Mouse (Mus musculus) megakaryocyte, embryonic 14.5 days (primary cell): ENCODE results near the gene Baz1b. TPM values are rescaled to one million over a fixed set of nuclear protein-coding genes. Genes with fewer than 3 reads are reported as not detected.

ENCODE experiments used
- H3K27me3 ChIP-seq: replicated peaks from 2 replicates; pipeline ENCODE3; 2012; ENCODE audit warnings: inconsistent platforms
- H3K36me3 ChIP-seq: replicated peaks from 2 replicates; pipeline ENCODE3; 2012; ENCODE audit warnings: low read length, inconsistent platforms, mixed read lengths
- H3K4me1 ChIP-seq: 2 replicates; pipeline ENCODE4 v1.6.1; 2012; ENCODE audit warnings: inconsistent platforms
- H3K4me3 ChIP-seq: replicated peaks from 2 replicates; pipeline ENCODE3; 2012; ENCODE audit warnings: moderate library complexity, mild to moderate bottlenecking, inconsistent platforms
- H3K9me3 ChIP-seq: 2 replicates; pipeline ENCODE4 v1.6.1; 2012; ENCODE audit warnings: inconsistent platforms
- FLI1 ChIP-seq: IDR thresholded peaks from 2 replicates; pipeline ENCODE4 v1.6.1; 2012; ENCODE audit warnings: low read length, inconsistent platforms, mixed read lengths
- GATA1 ChIP-seq: IDR thresholded peaks from 3 replicates; pipeline ENCODE4 v1.6.1; 2012; ENCODE audit warnings: mixed read lengths, low read length, inconsistent platforms, borderline replicate concordance
- polyA plus RNA-seq: library from polyadenylated mRNA; stranded (reverse); fragments of >175 nt; gene quantifications from 2 replicates; pipeline ENCODE4 v1.2.3, GENCODE M21; 2012; ENCODE audit warnings: low replicate concordance; ENCODE audit not compliant: insufficient read depth

Baz1b gene
- polyA plus RNA-seq, 1 experiment = 8.4 TPM

- Histone ChIP-seq H3K9me3 (no peaks in the 10 kb centered on the region), H3K4me3 (peak overlapping the region; percentile 63), H3K36me3 (peaks cover 95% of the 10 kb centered on the region), H3K27me3 (no peaks in the 10 kb centered on the region), H3K4me1 (peaks cover 60% of the 10 kb centered on the region)
- no peak for TF ChIP-seq GATA1
Observed at GRCm38 (mm10) chr5:135178523-135178922, 8.5 kb upstream of the Baz1b start.

- H3K9me3 ChIP-seq = no peaks in the 10 kb centered on the region
- H3K36me3 ChIP-seq = peaks cover 90% of the 10 kb centered on the region
- no peaks in the 10 kb centered on the region for H3K27me3 ChIP-seq
- TF ChIP-seq GATA1 (no peak), FLI1 (no peak)
- H3K4me3 ChIP-seq = peak overlapping the region; percentile 21
- peaks cover 62% of the 10 kb centered on the region for H3K4me1 ChIP-seq
Observed at GRCm38 (mm10) chr5:135178996-135179395, 8.1 kb upstream of the Baz1b start.

- H3K4me3 ChIP-seq = no peak overlapping the region
Observed at GRCm38 (mm10) chr5:135179616-135180015, 7.4 kb upstream of the Baz1b start.

GRCm38 (mm10) chr5:135180796-135181195 lies 6.3 kb upstream of the Baz1b start:
- H3K9me3 ChIP-seq = no peaks in the 10 kb centered on the region
- no peak overlapping the region for H3K4me3 ChIP-seq
- H3K4me1 ChIP-seq = peaks cover 66% of the 10 kb centered on the region
- peaks cover 73% of the 10 kb centered on the region for H3K36me3 ChIP-seq
- no peaks in the 10 kb centered on the region for H3K27me3 ChIP-seq
- no peak for TF ChIP-seq FLI1
- TF ChIP-seq GATA1 = no peak

More at GRCm38 (mm10) chr5:135179616-135180015, 7.4 kb upstream of the Baz1b start:
- Histone ChIP-seq H3K27me3 (no peaks in the 10 kb centered on the region), H3K36me3 (peaks cover 84% of the 10 kb centered on the region), H3K9me3 (no peaks in the 10 kb centered on the region), H3K4me1 (peaks cover 59% of the 10 kb centered on the region)
- TF ChIP-seq GATA1 (no peak), FLI1 (no peak)

- Histone ChIP-seq H3K27me3 (no peaks in the 10 kb centered on the region), H3K4me3 (no peak overlapping the region), H3K9me3 (no peaks in the 10 kb centered on the region), H3K36me3 (peaks cover 63% of the 10 kb centered on the region), H3K4me1 (peaks cover 67% of the 10 kb centered on the region)
- no peak for TF ChIP-seq FLI1
Observed at GRCm38 (mm10) chr5:135181776-135182175, 5.3 kb upstream of the Baz1b start.

- peaks cover 54% of the 10 kb centered on the region for H3K4me1 ChIP-seq
- no peaks in the 10 kb centered on the region for H3K9me3 ChIP-seq
- TF ChIP-seq FLI1 (no peak), GATA1 (no peak)
- H3K36me3 ChIP-seq = peaks cover 48% of the 10 kb centered on the region
- no peaks in the 10 kb centered on the region for H3K27me3 ChIP-seq
- no peak overlapping the region for H3K4me3 ChIP-seq
Observed at GRCm38 (mm10) chr5:135183131-135183861, 3.8 kb upstream of the Baz1b start.

GRCm38 (mm10) chr5:135185016-135185415 lies 2.0 kb upstream of the Baz1b start:
- TF ChIP-seq FLI1 (no peak), GATA1 (no peak)
- Histone ChIP-seq H3K36me3 (peaks cover 38% of the 10 kb centered on the region), H3K4me3 (peak overlapping the region; percentile 66), H3K27me3 (no peaks in the 10 kb centered on the region), H3K9me3 (no peaks in the 10 kb centered on the region), H3K4me1 (peaks cover 52% of the 10 kb centered on the region)

- no peaks in the 10 kb centered on the region for H3K9me3 ChIP-seq
- H3K4me1 ChIP-seq = peaks cover 58% of the 10 kb centered on the region
- no peak overlapping the region for H3K4me3 ChIP-seq
- TF ChIP-seq GATA1 = no peak
- no peak for TF ChIP-seq FLI1
- H3K27me3 ChIP-seq = no peaks in the 10 kb centered on the region
- H3K36me3 ChIP-seq = peaks cover 36% of the 10 kb centered on the region
Observed at GRCm38 (mm10) chr5:135185596-135185995, 1.5 kb upstream of the Baz1b start.

GRCm38 (mm10) chr5:135186231-135186620 lies 838 bp upstream of the Baz1b start:
- Histone ChIP-seq H3K27me3 (no peaks in the 10 kb centered on the region), H3K4me1 (peaks cover 62% of the 10 kb centered on the region), H3K4me3 (peak overlapping the region; percentile 97), H3K9me3 (no peaks in the 10 kb centered on the region), H3K36me3 (peaks cover 30% of the 10 kb centered on the region)
- no peak for TF ChIP-seq GATA1
- TF ChIP-seq FLI1 = no peak

GRCm38 (mm10) chr5:135187349-135188213 lies 517 bp downstream of the Baz1b start:
- H3K9me3 ChIP-seq = no peaks in the 10 kb centered on the region
- H3K4me3 ChIP-seq = peak overlapping the region; percentile 97
- H3K36me3 ChIP-seq = peaks cover 21% of the 10 kb centered on the region
- peaks cover 63% of the 10 kb centered on the region for H3K4me1 ChIP-seq
- TF ChIP-seq GATA1 (no peak), FLI1 (peak; percentile 19; the same call in 1 of the 2 replicates)
- H3K27me3 ChIP-seq = no peaks in the 10 kb centered on the region
